Mouse (Mus musculus): ENCODE measurements around the gene Tgfb3.

Gene Tgfb3

GRCm38 (mm10) chr12:86078176-86078552, 677 bp downstream of the Tgfb3 start:
- DNase-seq: no peak

DNA sequence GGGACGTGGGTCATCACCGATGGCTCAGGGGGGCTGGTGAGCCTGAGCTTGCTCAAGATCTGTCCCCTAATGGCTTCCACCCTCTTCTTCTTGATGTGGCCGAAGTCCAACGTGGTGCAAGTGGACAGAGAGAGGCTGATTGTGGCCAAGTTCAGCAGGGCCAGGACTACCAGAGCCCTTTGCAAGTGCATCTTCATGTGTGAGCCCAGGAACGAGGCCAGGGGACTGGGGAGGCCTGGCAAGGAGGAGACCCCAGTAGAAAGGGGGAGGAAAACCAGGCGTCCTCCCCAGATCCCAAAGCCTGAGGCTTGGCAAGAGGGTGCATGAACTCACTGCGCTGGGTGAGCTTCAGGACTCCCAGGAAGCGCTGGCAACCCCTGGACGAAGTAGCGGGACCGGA, 1.1 kb downstream of the Tgfb3 start:
- DNase-seq: no peak

- DNase-seq: no peak
Measured at GRCm38 (mm10) chr12:86077322-86077721, 1.5 kb downstream of the Tgfb3 start.

GRCm38 (mm10) chr12:86076321-86076901, 2.4 kb downstream of the Tgfb3 start:
- no peak for DNase-seq

DNA sequence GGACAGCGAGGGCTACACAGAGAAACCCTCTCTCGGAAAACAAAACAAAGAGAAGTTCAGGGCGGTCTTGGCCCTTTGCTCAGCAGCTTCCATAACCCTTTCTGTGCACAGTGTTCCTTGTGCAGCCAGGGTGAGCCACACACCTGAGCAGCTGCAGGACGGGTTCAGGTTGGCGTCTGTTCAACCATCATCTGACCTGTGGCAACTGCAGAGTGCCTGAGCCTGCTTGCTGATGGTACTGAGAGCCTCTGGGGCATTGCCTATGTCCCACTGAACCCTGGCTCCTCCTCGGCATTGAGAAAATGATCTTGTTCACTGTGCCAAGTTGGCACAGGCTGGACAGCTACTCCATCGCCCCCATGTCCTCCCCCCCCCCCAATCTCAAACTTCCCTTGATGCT, 3.5 kb downstream of the Tgfb3 start:
- no peak for DNase-seq

DNA sequence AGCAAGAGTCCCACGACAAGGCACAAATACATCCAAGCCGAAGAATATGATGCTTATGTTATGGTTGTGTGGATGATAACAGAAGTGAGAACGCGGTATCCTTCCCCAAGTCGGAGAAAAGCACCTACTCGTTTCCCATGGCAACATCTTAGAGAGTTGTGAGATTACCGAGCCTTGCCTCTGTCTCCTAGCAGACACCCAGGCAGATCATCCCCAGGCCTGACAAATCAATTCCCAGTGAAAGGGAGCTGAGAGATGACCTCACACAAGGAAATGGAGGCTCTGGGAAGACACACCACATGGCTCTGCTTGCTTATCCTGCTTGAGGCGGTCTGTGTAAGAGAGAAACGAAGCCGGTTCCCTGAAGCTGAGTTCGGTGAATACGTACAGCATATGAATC, 4.2 kb downstream of the Tgfb3 start:
- no peak for DNase-seq

DNA sequence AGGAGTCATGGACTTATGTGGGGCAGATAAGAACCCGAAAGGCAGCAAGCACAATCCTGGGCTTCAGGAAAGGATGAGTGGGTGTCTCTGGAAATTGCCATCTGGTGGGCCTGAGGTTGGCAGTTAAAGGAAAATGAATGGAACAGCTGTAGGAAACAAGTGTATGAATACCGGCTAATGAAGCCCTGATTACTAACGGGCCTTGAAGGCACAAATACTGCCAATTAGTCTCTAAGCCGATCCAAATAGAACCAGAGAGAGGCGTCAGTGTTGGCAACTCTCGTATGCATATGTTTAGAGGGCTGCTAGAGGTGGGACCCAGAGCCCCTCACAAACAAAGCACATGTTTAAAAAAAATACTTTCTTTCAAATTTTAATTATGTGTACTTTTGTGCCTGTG, 7.4 kb downstream of the Tgfb3 start:
- DNase-seq: no peak

DNA sequence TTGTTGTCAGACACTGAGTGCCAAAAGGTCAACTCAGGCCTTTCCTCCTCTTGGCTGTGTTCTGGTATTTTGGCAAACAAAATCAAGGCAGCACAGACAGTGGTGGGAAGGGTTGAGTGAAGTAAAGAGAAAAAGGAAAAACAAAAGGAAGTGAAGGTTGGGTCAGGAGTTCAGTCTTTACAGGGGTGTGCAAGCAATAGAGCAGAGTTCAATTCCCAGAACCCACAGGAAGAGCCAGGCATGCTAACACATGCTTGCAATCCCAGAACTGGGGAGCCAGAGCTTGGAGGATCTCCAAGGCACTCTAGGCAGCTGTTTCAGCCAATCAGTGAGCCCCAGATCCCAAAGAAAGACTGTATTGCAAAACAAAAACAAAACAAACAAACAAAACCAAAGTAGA, 14.0 kb downstream of the Tgfb3 start:
- DNase-seq: no peak

- DNase-seq: no peak
Measured at GRCm38 (mm10) chr12:86059341-86059740, 19.5 kb downstream of the Tgfb3 start.

DNA sequence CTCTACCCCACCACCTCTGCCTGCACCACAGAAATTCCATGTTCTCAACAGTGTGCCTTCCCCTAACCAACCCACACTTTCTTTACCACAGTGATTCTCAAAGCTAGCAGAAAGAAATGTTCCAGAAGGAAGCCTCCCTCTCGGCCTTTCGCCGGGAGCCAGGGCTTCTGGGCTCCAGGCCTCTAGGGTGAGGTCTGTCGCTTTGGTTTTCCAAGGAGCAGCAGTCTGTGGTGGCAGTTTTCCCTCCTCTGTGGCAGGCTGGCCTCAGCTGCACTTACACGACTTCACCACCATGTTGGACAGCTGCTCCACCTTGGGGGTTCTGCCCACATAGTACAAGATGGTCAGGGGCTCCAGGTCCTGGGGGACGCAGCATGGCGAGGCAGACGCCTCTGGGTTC, 21.3 kb downstream of the Tgfb3 start:
- no peak for DNase-seq

GRCm38 (mm10) chr12:86056976-86057375, 21.9 kb downstream of the Tgfb3 start:
- DNase-seq: no peak

- DNase-seq: no peak
Measured at GRCm38 (mm10) chr12:86055306-86055705, 23.5 kb downstream of the Tgfb3 start.

- no peak for DNase-seq
Measured at GRCm38 (mm10) chr12:86051477-86051876, 27.4 kb downstream of the Tgfb3 start.

- no peak for DNase-seq
Measured at GRCm38 (mm10) chr12:86049813-86050212, 29.0 kb downstream of the Tgfb3 start.

- DNase-seq: no peak
Measured at GRCm38 (mm10) chr12:86047376-86047775, 31.5 kb downstream of the Tgfb3 start.

- no peak for DNase-seq
Measured at GRCm38 (mm10) chr12:86046776-86047175, 32.1 kb downstream of the Tgfb3 start.

- no peak for DNase-seq
Measured at GRCm38 (mm10) chr12:86046141-86046540, 32.7 kb downstream of the Tgfb3 start.

- no peak for DNase-seq
Measured at GRCm38 (mm10) chr12:86039751-86040150, 39.1 kb downstream of the Tgfb3 start.

DNA sequence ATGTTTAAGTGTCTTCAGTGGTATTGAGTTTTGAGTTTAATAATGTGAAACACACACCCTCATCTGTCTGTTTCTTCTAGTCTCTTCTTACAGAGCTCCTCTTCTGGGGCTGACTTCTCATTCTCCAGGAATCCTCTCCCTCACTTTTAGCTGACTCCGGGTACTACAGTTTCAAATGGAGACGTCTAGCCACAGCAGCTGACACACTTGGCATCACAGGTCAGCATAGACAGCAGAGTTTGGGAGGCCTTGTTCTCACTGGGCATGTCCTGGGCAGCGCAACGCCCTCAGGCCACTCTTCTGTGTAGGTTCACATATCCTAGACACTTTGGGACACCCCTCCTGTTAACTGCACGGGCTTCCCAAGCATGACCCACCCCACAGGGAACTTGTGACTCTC, 39.8 kb downstream of the Tgfb3 start:
- no peak for DNase-seq

DNA sequence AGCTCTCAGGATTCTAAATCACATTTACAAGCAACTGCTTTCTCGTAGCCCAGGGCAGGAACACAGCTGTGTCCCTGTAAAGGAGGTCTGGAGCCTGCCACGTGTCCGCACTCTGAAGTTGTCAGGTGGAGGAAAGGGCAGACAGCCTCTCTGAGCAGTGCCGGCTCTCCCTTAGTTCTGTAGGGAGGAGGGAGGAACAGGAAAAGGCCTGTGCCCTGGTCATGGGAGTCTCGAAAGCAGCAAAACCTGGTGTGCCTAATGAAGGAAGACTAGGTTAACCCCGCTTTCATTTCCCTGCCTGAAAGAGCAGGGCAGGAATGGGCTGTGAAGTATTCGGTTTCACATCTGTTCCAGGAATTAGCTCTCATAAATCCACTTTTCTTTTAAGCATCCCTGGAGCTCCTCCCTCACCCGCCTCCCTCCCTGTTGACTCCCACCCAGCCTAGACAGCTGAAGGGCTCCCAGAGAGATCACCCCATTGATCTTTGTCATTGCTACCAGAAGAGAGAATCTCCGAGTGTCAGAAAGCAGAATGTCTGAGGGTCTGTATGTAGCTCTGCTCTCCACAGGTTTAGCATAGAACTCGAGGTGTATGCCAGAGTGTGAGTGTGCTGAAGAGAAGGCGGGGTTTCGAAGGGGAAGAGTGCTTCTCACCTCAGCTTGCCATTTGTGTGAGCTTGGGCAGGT, 41.5 kb downstream of the Tgfb3 start:
- DNase-seq: no peak

GRCm38 (mm10) chr12:86036368-86037166, 42.3 kb downstream of the Tgfb3 start:
- no peak for DNase-seq

- no peak for DNase-seq
Measured at GRCm38 (mm10) chr12:86035586-86035985, 43.3 kb downstream of the Tgfb3 start.

DNA sequence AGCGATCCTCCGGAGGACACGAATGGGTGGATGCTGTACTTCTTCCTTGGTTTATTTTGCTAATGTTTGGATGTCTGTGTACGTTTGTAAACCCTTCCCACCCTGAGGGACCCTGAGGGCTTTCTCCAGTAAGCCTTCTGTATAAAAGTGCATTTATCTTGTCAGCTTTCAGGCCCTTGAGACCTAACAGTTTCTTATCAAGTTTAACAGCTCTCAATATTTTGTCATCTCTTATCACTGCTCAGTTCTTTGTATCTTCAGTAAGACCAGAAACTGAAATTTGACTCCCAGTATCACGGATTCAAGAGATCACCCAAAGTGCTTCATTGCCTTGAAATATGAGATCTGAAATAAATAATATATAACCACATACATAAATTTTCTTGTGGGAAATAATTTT, 47.9 kb downstream of the Tgfb3 start:
- no peak for DNase-seq

- DNase-seq: no peak
Measured at GRCm38 (mm10) chr12:86027747-86028146, 51.1 kb downstream of the Tgfb3 start.

Measured in thymus, adult 18-20 months (tissue).